Mouse (Mus musculus) hindbrain, embryonic 11.5 days (tissue): Measurements from ENCODE around the gene Ndufb8. TPM values are rescaled to one million over a fixed set of nuclear protein-coding genes. Genes with fewer than 3 reads are reported as not detected.

Source experiments
- ATAC-seq: fragments of 200-750 bp; cut with Nextera tagmentation; 2 replicates; pipeline ENCODE4 v1.8.0; 2017; ENCODE audit warnings: mild to moderate bottlenecking, moderate TSS enrichment, moderate library complexity; ENCODE audit not compliant: low FRiP score
- DNase-seq: peaks from one replicate; pipeline ENCODE4 v3.0.0-alpha.2; 2015; ENCODE audit warnings: low spot score
- H3K27ac ChIP-seq: fragments of 300-500 bp; sonication (generic); 2 replicates; pipeline ENCODE4 v1.5.1; 2014; ENCODE audit warnings: mild to moderate bottlenecking, low read depth, low read length
- H3K27me3 ChIP-seq: fragments of 300-500 bp; sonication (generic); 2 replicates; pipeline ENCODE4 v1.6.1; 2014; ENCODE audit warnings: mild to moderate bottlenecking, low read length, moderate library complexity, mixed read lengths; ENCODE audit not compliant: control insufficient read depth, insufficient read depth
- H3K36me3 ChIP-seq: fragments of 300-500 bp; sonication (generic); 2 replicates; pipeline ENCODE4 v1.6.1; 2014; ENCODE audit warnings: mild to moderate bottlenecking, low read length, moderate library complexity, mixed read lengths; ENCODE audit not compliant: control insufficient read depth, insufficient read depth
- H3K4me1 ChIP-seq: fragments of 300-500 bp; sonication (generic); replicated peaks from 2 replicates; pipeline ENCODE4 v1.6.1; 2014; ENCODE audit warnings: low read length, mixed read lengths; ENCODE audit not compliant: control insufficient read depth, insufficient read depth
- H3K4me2 ChIP-seq: fragments of 300-500 bp; sonication (generic); replicated peaks from 2 replicates; pipeline ENCODE4 v1.6.1; 2014; ENCODE audit warnings: mild to moderate bottlenecking, low read depth, low read length
- H3K4me3 ChIP-seq: fragments of 300-500 bp; sonication (generic); 2 replicates; pipeline ENCODE4 v1.5.1; 2014; ENCODE audit warnings: low read depth, low read length
- H3K9ac ChIP-seq: fragments of 300-500 bp; sonication (generic); 2 replicates; pipeline ENCODE4 v1.6.1; 2014; ENCODE audit warnings: low read depth, low read length
- H3K9me3 ChIP-seq: fragments of 300-500 bp; sonication (generic); 2 replicates; pipeline ENCODE4 v1.6.1; 2016; ENCODE audit warnings: low read length; ENCODE audit not compliant: control insufficient read depth
- WGBS: fragments of 180-500 bp; shearing (Covaris S2); extraction: QIAGEN DNeasy Blood & Tissue Kit; methylation state at CpG from one replicate; pipeline ENCODE4 v1.1.7; 2014; 5-methylcytosine and 5-hydroxymethylcytosine counted together
- polyA plus RNA-seq: library from polyadenylated mRNA; unstranded; fragments of >200 nt; fragmentation: Nextera tagmentation; extraction: Ambion mirVana; gene quantifications from 2 replicates; pipeline ENCODE4 v1.2.1, GENCODE M21; 2014

The Ndufb8 gene
- polyA plus RNA-seq, 1 experiment from 2014 or later = 463 TPM

DNA sequence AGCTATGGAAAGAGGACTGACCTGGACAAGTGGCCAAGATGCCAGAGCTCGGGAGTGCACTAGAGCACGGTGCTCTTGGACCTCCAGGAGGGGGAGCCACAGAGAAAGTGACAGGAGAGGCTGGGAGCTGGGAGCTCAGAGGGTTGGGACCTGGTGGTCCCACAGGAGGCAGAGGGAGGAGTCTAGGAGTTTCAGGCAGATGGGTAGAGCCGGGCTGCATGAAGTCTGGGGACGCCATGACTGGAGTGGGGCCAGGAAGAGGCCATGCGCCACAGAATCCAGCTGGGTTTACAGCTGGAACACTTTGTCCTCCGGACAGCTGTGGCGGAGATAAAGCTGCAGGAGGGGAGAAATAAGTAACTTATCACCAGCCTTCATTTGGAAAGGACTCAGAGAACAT, 36.1 kb downstream of the Ndufb8 start:
- H3K36me3 ChIP-seq = no peaks in the 10 kb centered on the region
- WGBS = 17% methylated on average over 7 of the region's 7 CpGs
- H3K9me3 ChIP-seq = no peaks in the 10 kb centered on the region
- H3K4me3 ChIP-seq = no peak overlapping the region
- peaks cover 47% of the 10 kb centered on the region for H3K27me3 ChIP-seq
- H3K27ac ChIP-seq = no peak overlapping the region
- no peak overlapping the region for H3K4me2 ChIP-seq
- ATAC-seq (no peak), DNase-seq (peak; percentile 41)
- no peak overlapping the region for H3K9ac ChIP-seq
- peaks cover 6% of the 10 kb centered on the region for H3K4me1 ChIP-seq

GRCm38 (mm10) chr19:44517996-44518768, 37.1 kb downstream of the Ndufb8 start:
- Histone ChIP-seq H3K27me3 (peaks cover 56% of the 10 kb centered on the region), H3K4me3 (no peak overlapping the region), H3K36me3 (no peaks in the 10 kb centered on the region), H3K9me3 (no peaks in the 10 kb centered on the region), H3K4me1 (peaks cover 6% of the 10 kb centered on the region), H3K9ac (no peak overlapping the region), H3K4me2 (no peak overlapping the region), H3K27ac (no peak overlapping the region)
- DNase-seq (no peak), ATAC-seq (no peak)
- 49% methylated on average over 12 of the region's 12 CpGs for WGBS

DNA sequence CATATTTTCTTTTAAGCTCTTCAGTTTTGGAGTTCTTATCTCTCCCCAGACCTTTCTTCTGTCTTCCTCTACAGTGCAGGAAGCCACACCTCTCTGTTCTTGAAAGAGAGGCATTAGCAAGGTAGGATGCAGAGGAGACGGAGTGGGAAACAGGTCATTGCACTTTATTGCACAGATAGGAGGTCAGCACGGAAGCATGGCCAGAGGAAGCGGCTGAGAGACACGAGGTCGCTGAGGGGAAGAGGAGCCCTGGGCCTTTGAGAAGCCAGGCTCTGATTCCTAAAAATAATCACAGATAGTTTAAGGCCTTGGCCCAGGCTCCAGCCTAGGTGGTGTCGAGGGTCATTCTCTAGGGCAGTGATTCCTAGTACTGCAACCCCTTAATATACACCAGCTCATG, 39.5 kb downstream of the Ndufb8 start:
- Histone ChIP-seq H3K36me3 (no peaks in the 10 kb centered on the region), H3K4me2 (no peak overlapping the region), H3K4me1 (peaks cover 15% of the 10 kb centered on the region), H3K27me3 (peaks cover 80% of the 10 kb centered on the region), H3K9ac (no peak overlapping the region), H3K9me3 (no peaks in the 10 kb centered on the region), H3K27ac (no peak overlapping the region), H3K4me3 (no peak overlapping the region)
- DNase-seq = no peak
- ATAC-seq = no peak
- whole genome bisulfite sequencing = 27% methylated on average over 6 of the region's 6 CpGs

GRCm38 (mm10) chr19:44514521-44515451, 40.5 kb downstream of the Ndufb8 start:
- 6% methylated on average over 14 of the region's 14 CpGs for WGBS

DNA sequence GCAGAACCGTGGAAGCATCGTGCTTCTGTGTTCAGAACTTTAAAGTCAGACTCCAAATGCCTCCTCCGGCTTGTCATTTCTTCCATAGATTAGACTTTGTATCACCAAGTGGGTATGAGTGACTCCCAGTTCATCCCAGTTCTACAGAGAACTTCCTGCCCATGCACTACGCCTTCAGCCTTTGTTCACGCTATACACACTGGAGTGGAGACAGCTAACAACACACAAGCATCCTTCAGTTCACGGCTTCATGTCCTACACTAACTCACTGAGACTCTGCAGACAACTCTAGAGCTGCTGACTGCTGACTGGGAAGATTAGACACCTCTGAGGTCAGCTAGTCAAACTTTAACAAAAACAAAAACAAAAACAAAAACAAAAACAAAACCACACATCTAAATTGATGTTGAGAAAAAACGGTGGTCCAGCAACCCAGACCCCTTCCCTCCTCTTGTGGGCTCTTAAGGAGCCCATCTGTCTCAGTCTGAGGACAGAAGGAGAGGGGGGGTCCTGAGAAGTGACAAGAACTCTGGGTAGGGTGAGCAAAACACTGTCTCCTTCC, 41.2 kb downstream of the Ndufb8 start:
- Histone ChIP-seq H3K4me2 (no peak overlapping the region), H3K9ac (no peak overlapping the region), H3K36me3 (no peaks in the 10 kb centered on the region), H3K27ac (peak overlapping the region; percentile 39; the same call in 1 of the 2 replicates), H3K27me3 (peaks cover 94% of the 10 kb centered on the region), H3K9me3 (no peaks in the 10 kb centered on the region), H3K4me3 (no peak overlapping the region), H3K4me1 (peaks cover 15% of the 10 kb centered on the region)
- ATAC-seq (no peak; the same call in 1 of the 2 replicates), DNase-seq (no peak)
- 20% methylated on average over 7 of the region's 7 CpGs for WGBS

More at GRCm38 (mm10) chr19:44514521-44515451, 40.5 kb downstream of the Ndufb8 start:
- H3K27me3 ChIP-seq = peaks cover 90% of the 10 kb centered on the region
- H3K27ac ChIP-seq = peak overlapping the region; percentile 39
- no peak overlapping the region for H3K9ac ChIP-seq
- no peaks in the 10 kb centered on the region for H3K9me3 ChIP-seq
- ATAC-seq = peak; percentile 72
- H3K4me1 ChIP-seq = peaks cover 15% of the 10 kb centered on the region
- peak; percentile 61 for DNase-seq
- no peak overlapping the region for H3K4me3 ChIP-seq
- no peaks in the 10 kb centered on the region for H3K36me3 ChIP-seq
- H3K4me2 ChIP-seq = no peak overlapping the region

DNA sequence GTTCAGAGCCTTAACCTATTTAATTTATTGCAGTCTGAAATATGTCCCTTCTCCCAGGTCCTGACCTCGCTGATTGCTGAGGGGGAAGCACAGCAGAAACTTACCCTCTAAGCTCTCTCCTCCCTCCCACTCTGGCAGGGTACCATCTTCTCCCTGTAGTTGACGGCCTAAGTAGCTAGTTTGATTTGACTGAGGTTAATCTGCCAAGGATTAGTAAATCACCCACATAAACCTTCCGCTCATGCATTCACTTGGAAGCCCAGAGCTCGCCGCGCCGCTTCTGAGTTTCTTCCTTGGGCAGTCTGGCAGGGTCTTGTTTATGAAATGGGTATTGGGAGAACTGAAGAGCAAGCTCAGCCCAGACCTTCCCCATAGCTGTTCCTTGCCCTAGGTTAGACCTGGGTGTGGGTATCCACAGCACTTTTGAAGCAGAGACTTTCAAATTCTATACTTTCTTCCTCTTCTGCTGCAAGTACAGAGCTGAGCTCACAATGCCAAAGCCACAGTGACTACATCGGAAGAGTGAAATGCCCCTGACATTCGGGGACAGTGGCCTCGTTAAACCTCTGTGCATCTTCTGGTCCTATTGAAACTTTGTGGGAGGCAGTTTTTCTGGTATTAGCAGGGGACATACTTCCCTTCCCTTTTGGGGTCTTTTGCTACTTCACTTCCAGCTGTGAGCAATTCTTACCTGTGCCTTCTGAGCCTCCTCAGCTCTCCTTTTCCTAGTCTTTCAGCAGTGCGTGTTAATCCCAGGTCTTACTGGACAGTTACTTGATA, 42.0 kb downstream of the Ndufb8 start:
- H3K27ac ChIP-seq = no peak overlapping the region

DNA sequence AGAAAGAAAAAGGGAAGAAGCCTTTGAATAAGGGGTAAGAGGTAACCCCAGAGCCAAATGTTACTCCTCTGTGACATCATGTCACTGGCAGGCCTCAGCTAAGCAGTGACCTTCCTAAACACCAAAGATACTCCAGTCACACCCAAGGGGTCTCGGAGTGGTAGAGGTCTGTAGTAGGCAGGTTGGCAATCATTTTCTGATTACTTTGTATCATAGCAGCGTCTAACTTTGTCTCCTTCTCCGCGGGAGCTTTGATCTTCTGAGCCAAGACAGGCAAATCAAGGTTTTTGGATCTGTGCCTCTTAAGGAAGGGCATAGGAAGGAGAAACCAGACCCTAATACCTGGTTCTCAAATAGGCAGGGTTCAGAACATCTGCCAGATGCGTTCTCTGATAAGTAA, 42.6 kb downstream of the Ndufb8 start:
- no peak overlapping the region for H3K9ac ChIP-seq
- 13% methylated on average over 5 of the region's 5 CpGs for WGBS
- peaks cover 15% of the 10 kb centered on the region for H3K4me1 ChIP-seq
- H3K27ac ChIP-seq = no peak overlapping the region
- H3K9me3 ChIP-seq = no peaks in the 10 kb centered on the region
- H3K27me3 ChIP-seq = peaks cover 88% of the 10 kb centered on the region
- no peak for ATAC-seq
- H3K36me3 ChIP-seq = no peaks in the 10 kb centered on the region
- no peak overlapping the region for H3K4me3 ChIP-seq
- peak; percentile 34 for DNase-seq
- H3K4me2 ChIP-seq = peak overlapping the region; percentile 85; the same call in 1 of the 2 replicates

More for the DNA sequence above, 42.0 kb downstream of the Ndufb8 start:
- H3K9ac ChIP-seq = no peak overlapping the region
- H3K27me3 ChIP-seq = peaks cover 91% of the 10 kb centered on the region
- H3K4me1 ChIP-seq = peaks cover 15% of the 10 kb centered on the region
- no peak for ATAC-seq
- no peaks in the 10 kb centered on the region for H3K36me3 ChIP-seq
- no peak overlapping the region for H3K4me3 ChIP-seq
- H3K4me2 ChIP-seq = no peak overlapping the region
- peak; percentile 51 for DNase-seq
- no peaks in the 10 kb centered on the region for H3K9me3 ChIP-seq
- 14% methylated on average over 11 of the region's 11 CpGs for WGBS
